Mouse (Mus musculus): ENCODE measurements around the gene Tarsl2. TPM values are rescaled to one million over a fixed set of nuclear protein-coding genes. Genes with fewer than 3 reads are reported as not detected.

The Tarsl2 gene
- total and polyA plus RNA-seq, 2 experiments from 2014 or later: 18.7 to 20.9 TPM

DNA sequence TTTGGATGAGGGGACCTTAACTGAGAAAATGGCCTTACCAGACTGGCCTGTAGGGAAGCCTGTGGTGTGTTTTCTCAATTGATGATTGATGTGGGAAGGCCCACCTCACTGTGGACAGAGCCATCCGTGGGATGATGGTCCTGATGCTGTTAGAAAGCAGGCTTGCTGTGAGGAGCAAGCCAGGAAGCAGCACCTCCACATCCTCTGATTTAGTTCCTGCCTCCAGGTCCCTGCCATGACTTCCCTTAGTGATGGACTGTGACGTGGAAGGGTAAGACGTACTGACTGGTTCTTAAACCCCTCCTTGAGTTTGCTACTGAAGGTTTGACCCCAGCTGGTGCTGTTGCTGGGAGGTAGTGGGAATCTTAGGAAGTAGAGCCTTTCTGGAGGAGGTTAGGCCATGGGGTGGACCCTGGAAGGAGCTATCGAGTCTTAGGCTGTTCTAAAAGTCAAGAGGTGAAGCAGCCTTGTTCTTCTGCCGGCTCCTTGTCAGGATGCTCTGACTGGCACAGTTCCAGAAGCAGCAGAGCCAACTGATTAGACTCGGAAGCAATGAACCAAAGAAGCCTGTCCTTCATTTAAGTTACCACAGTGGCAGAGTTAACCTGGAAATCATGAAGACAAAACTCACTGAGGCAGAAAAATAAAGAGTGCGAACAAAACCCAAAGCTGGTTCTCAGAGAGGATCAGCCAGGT lies 34.4 kb downstream of the Tarsl2 start:
- peaks cover 18% of the 10 kb centered on the region for H3K36me3 ChIP-seq (ENCODE audit: insufficient read depth, low read length)
- H3K27me3 ChIP-seq (ENCODE audit: insufficient read depth, low read length): no peaks in the 10 kb centered on the region
- no peak overlapping the region for H3K4me3 ChIP-seq (ENCODE audit: low read length)
- no peaks in the 10 kb centered on the region for H3K4me1 ChIP-seq (ENCODE audit: insufficient read depth, low read length)
- TF ChIP-seq CTCF (IDR thresholded peaks at IDR 0.05; ENCODE audit: low read depth): no peak
- no peak overlapping the region for H3K27ac ChIP-seq
- ATAC-seq (no peak), DNase-seq (ENCODE audit: low spot score) (peak; percentile 25)
- WGBS: 62% methylated on average over 7 of the region's 7 CpGs
- H3K9ac ChIP-seq (replicated peaks; ENCODE audit: low read length): no peak overlapping the region
- H3K9me3 ChIP-seq (ENCODE audit: low read length): no peaks in the 10 kb centered on the region
- no peak overlapping the region for H3K4me2 ChIP-seq (ENCODE audit: low read depth, low read length)

DNA sequence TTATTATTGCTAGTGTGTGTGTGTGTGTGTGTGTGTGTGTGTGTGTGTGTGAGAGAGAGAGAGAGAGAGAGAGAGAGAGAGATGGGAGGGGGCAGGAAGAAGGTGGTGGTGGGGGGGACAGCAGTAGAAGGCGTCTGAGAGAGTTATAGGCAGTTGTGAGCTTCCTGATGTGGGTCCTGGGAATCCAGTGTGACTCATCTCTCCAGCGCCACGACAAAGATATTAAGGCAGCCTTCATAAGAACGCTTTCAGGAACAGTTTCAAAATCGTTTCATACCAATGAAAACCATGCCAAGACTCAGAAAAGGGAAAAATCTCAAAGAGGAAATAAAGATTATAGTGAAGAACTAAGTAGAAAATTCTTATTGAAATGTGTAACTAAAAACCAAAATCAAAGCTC lies 36.5 kb downstream of the Tarsl2 start:
- Histone ChIP-seq H3K27me3 (ENCODE audit: insufficient read depth, low read length) (no peaks in the 10 kb centered on the region), H3K4me1 (ENCODE audit: insufficient read depth, low read length) (no peaks in the 10 kb centered on the region), H3K36me3 (ENCODE audit: insufficient read depth, low read length) (peaks cover 12% of the 10 kb centered on the region; the same call in 1 of the 2 replicates), H3K4me3 (ENCODE audit: low read length) (no peak overlapping the region), H3K4me2 (ENCODE audit: low read depth, low read length) (no peak overlapping the region), H3K9ac (replicated peaks; ENCODE audit: low read length) (no peak overlapping the region), H3K9me3 (ENCODE audit: low read length) (no peaks in the 10 kb centered on the region), H3K27ac (no peak overlapping the region)
- WGBS: 79% methylated on average over 5 of the region's 5 CpGs
- ATAC-seq (no peak), DNase-seq (ENCODE audit: low spot score) (no peak)
- no peak for TF ChIP-seq CTCF (IDR thresholded peaks at IDR 0.05; ENCODE audit: low read depth)

DNA sequence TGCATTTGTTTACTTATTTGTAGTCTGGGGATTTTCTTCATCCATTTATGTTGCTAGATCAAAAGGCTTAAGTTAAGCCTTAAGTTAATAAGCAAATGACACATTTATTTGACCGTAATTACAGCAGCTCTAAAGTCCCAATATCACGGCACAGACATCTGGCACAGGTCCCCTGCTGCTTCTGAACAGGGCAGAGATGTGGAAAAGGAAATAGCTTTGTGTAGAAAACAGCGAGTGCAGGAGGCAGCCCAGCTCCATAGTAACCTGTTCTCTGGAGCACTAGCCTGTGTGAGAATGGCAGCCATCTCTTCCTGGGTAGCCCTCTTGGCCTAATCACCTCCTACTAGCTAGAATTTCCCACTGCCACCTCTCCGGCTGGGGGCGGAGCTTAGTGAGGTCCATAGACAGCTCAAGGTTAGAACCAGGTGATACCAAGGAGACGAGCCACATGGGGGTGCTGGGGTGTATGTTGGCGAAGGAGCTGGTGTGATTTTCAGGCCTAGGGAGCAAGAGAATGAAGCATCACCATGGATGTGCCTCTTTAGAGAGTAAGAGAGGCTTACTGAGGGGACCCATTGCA lies 39.6 kb downstream of the Tarsl2 start:
- no peak for DNase-seq (ENCODE audit: low spot score)
- H3K27ac ChIP-seq: no peak overlapping the region
- WGBS: 52% methylated on average over 7 of the region's 7 CpGs

DNA sequence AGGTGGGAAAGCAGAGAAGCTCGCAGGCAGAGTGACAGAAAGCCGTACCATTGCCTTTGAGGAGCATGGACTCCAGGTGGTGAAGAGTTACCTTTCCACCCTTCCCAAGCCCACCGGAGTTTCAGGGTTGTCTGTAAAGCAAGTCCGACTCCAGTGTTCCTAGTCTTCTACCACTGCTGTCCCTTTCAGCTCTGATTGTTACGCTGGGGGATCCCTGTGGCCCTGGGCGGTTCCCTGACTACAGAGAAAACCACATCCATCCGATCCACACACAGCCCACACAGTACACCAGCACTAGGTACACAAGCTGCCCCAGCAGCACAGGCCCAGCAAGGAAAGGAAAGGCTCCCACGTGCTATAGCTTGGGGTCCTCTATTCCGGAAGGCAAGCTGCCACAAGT lies 42.0 kb downstream of the Tarsl2 start:
- Histone ChIP-seq H3K27ac (no peak overlapping the region), H3K9ac (replicated peaks; ENCODE audit: low read length) (no peak overlapping the region)
- DNase-seq (ENCODE audit: low spot score): no peak

More for the DNA sequence above, 39.6 kb downstream of the Tarsl2 start:
- Histone ChIP-seq H3K4me3 (ENCODE audit: low read length) (no peak overlapping the region), H3K9me3 (ENCODE audit: low read length) (no peaks in the 10 kb centered on the region), H3K36me3 (ENCODE audit: insufficient read depth, low read length) (peaks cover 11% of the 10 kb centered on the region), H3K9ac (replicated peaks; ENCODE audit: low read length) (no peak overlapping the region), H3K4me2 (ENCODE audit: low read depth, low read length) (no peak overlapping the region), H3K4me1 (ENCODE audit: insufficient read depth, low read length) (no peaks in the 10 kb centered on the region), H3K27me3 (ENCODE audit: insufficient read depth, low read length) (no peaks in the 10 kb centered on the region)
- ATAC-seq: peak; percentile 59; the same call in 1 of the 2 replicates
- no peak for TF ChIP-seq CTCF (IDR thresholded peaks at IDR 0.05; ENCODE audit: low read depth)

DNA sequence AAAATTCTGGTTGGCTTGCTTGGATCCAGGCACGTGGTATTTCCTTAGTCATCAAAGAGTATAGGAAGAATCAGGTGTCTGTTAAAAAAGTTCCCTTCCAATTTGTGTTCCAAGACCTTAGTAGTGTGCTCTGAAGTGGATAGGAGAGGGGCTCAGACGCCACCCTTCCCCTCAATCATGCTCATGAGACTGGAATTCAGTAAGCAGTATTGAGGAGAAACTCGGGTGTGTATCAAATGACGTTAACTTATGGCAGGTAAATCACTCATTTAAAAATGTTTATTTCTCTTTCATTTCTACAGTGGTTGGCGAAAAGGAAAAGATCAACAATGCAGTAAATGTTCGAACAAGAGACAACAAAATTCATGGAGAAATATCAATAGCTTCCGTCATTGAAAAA lies 46.2 kb downstream of the Tarsl2 start, which contains the start of gene Tm2d3:
Gene Tm2d3, plus strand, starts transcription at position 301 of the 400 bp plus-strand sequence.
- no peak for DNase-seq (ENCODE audit: low spot score)
- WGBS: 90% methylated on average over 7 of the region's 7 CpGs
- H3K9ac ChIP-seq (replicated peaks; ENCODE audit: low read length): no peak within 1 kb of the TSS
- TF ChIP-seq CTCF (IDR thresholded peaks at IDR 0.05; ENCODE audit: low read depth): no peak
- no peak within 1 kb of the TSS for H3K27ac ChIP-seq
- H3K36me3 ChIP-seq (ENCODE audit: insufficient read depth, low read length): peaks cover 7% of the 10 kb centered on the region
- H3K9me3 ChIP-seq (ENCODE audit: low read length): no peaks in the 10 kb centered on the region
- no peaks in the 10 kb centered on the region for H3K27me3 ChIP-seq (ENCODE audit: insufficient read depth, low read length)
- H3K4me1 ChIP-seq (ENCODE audit: insufficient read depth, low read length): peaks cover 12% of the 10 kb centered on the region
- no peak for ATAC-seq
- no peak within 1 kb of the TSS for H3K4me3 ChIP-seq (ENCODE audit: low read length)
- no peak within 1 kb of the TSS for H3K4me2 ChIP-seq (ENCODE audit: low read depth, low read length)

More for the DNA sequence above, 42.0 kb downstream of the Tarsl2 start:
- Histone ChIP-seq H3K36me3 (ENCODE audit: insufficient read depth, low read length) (peaks cover 11% of the 10 kb centered on the region), H3K27me3 (ENCODE audit: insufficient read depth, low read length) (no peaks in the 10 kb centered on the region), H3K4me2 (ENCODE audit: low read depth, low read length) (no peak overlapping the region), H3K9me3 (ENCODE audit: low read length) (no peaks in the 10 kb centered on the region), H3K4me3 (ENCODE audit: low read length) (no peak overlapping the region), H3K4me1 (ENCODE audit: insufficient read depth, low read length) (no peaks in the 10 kb centered on the region)
- ATAC-seq: no peak
- no peak for TF ChIP-seq CTCF (IDR thresholded peaks at IDR 0.05; ENCODE audit: low read depth)
- 93% methylated on average over 9 of the region's 9 CpGs for WGBS

DNA sequence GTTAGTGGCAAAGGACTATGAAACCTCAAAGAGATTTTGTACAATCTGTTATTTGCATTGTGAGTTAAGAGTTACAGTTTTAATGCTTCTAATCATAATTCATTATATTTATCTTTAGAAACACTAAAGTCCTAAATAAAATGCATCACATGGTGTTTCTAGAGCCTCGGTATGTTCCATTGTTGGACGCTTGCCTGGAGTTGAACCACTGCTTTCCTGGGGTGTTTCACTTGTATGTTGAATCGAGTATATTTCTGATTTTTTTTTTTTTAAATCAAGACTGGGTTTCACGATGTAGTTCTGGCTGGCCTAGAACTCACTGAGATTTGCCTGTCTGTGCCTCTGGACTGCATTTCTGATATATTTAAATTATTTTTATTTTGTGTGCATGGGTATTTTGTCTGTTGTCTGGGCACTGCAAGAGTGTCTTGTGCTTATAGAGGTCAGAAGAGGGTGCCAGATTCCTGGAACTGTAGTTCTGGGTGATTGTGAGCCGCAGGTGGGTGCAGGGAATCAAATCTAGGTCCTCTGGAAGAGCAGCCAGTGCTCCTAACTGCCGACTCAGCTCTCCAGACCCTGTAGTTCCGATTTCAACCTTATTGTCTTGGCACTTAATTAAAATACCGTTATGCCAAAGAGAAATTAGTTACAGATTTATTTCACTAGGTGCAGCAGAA lies 47.4 kb downstream of the Tarsl2 start:
- Histone ChIP-seq H3K9ac (replicated peaks; ENCODE audit: low read length) (no peak overlapping the region), H3K27ac (no peak overlapping the region), H3K4me1 (ENCODE audit: insufficient read depth, low read length) (peaks cover 12% of the 10 kb centered on the region), H3K4me2 (ENCODE audit: low read depth, low read length) (no peak overlapping the region), H3K9me3 (ENCODE audit: low read length) (no peaks in the 10 kb centered on the region), H3K4me3 (ENCODE audit: low read length) (no peak overlapping the region), H3K36me3 (ENCODE audit: insufficient read depth, low read length) (peaks cover 7% of the 10 kb centered on the region), H3K27me3 (ENCODE audit: insufficient read depth, low read length) (no peaks in the 10 kb centered on the region)
- WGBS: 73% methylated on average over 8 of the region's 8 CpGs
- no peak for DNase-seq (ENCODE audit: low spot score)
- TF ChIP-seq CTCF (IDR thresholded peaks at IDR 0.05; ENCODE audit: low read depth): no peak
- no peak for ATAC-seq
